Mouse (Mus musculus): Measurements from ENCODE around the gene Herpud1. TPM values are rescaled to one million over a fixed set of nuclear protein-coding genes. Genes with fewer than 3 reads are reported as not detected.
"Not testable (repeated sequence)": the region's sequence is repeated elsewhere in the genome, so short reads cannot be mapped to it uniquely, and the experiment has no call there.

Gene Herpud1
- polyA plus RNA-seq, 1 experiment from 2014 or later: 107 TPM

DNA sequence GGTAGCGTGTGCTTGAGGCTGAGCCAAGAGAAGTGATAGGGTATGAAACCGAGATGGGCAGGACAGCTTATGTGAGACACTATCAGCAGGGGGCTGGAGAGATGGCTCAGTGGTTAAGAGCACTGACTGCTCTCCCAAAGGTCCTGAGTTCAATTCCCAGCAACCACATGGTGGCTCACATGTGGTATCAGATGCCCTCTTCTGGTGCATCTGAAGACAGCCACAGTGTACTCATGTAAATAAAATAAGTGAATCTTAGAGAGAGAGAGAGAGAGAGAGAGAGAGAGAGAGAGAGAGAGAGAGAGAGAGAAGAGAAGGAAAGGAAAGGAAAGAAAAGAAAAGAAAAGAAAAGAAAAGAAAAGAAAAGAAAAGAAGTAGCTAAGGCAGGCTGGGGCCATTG lies 13.7 kb downstream of the Herpud1 start:
- H3K27me3 ChIP-seq (replicated peaks; ENCODE audit: control insufficient read depth, insufficient read depth, low read length); H3K4me2 ChIP-seq (ENCODE audit: low read depth, low read length); H3K27ac ChIP-seq (replicated peaks; ENCODE audit: low read depth, low read length); ATAC-seq (ENCODE audit: low read depth); DNase-seq (ENCODE audit: low spot score); H3K9ac ChIP-seq (ENCODE audit: low read depth, low read length); H3K4me1 ChIP-seq (ENCODE audit: control insufficient read depth, insufficient read depth, low read length); H3K9me3 ChIP-seq (ENCODE audit: control insufficient read depth, low read length); H3K4me3 ChIP-seq (ENCODE audit: low read depth, low read length): not testable (repeated sequence)
- H3K36me3 ChIP-seq (ENCODE audit: control insufficient read depth, insufficient read depth, low read length): peaks cover 12% of the 10 kb centered on the region
- 82% methylated on average over 2 of the region's 2 CpGs for WGBS

GRCm38 (mm10) chr8:94408443-94409080 lies 22.3 kb downstream of the Herpud1 start:
- no peak for DNase-seq (ENCODE audit: low spot score)
- H3K4me1 ChIP-seq (ENCODE audit: control insufficient read depth, insufficient read depth, low read length): no peaks in the 10 kb centered on the region
- H3K4me3 ChIP-seq (ENCODE audit: low read depth, low read length): no peak overlapping the region
- 63% methylated on average over 8 of the region's 8 CpGs for WGBS
- ATAC-seq (ENCODE audit: low read depth): no peak
- H3K9me3 ChIP-seq (ENCODE audit: control insufficient read depth, low read length): no peaks in the 10 kb centered on the region
- no peak overlapping the region for H3K27ac ChIP-seq (replicated peaks; ENCODE audit: low read depth, low read length)
- no peaks in the 10 kb centered on the region for H3K27me3 ChIP-seq (replicated peaks; ENCODE audit: control insufficient read depth, insufficient read depth, low read length)
- H3K36me3 ChIP-seq (ENCODE audit: control insufficient read depth, insufficient read depth, low read length): no peaks in the 10 kb centered on the region
- no peak overlapping the region for H3K9ac ChIP-seq (ENCODE audit: low read depth, low read length)
- H3K4me2 ChIP-seq (ENCODE audit: low read depth, low read length): no peak overlapping the region

DNA sequence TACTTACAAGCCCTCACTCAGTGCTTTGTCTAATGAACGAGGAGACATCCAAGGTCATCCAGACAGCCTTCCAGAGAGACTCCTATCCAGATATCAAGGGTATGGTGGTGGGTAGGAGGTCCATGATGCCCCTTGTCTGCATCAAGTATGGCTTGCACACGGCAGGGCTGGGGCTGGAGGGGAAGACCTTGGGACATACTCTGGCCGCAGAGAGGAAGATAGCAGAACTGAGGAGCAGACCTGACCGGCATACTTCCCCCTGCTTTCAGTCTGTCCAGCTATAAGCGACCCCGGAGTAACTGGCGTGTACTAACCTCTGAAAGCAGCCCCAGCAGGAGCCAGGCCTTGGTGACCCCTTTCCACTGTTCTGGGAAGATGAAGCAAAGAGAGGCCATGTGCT lies 23.3 kb downstream of the Herpud1 start:
- no peaks in the 10 kb centered on the region for H3K36me3 ChIP-seq (ENCODE audit: control insufficient read depth, insufficient read depth, low read length)
- no peak overlapping the region for H3K9ac ChIP-seq (ENCODE audit: low read depth, low read length)
- 93% methylated on average over 7 of the region's 7 CpGs for WGBS
- DNase-seq (ENCODE audit: low spot score) (no peak), ATAC-seq (ENCODE audit: low read depth) (no peak)
- no peak overlapping the region for H3K4me2 ChIP-seq (ENCODE audit: low read depth, low read length)
- H3K4me1 ChIP-seq (ENCODE audit: control insufficient read depth, insufficient read depth, low read length): no peaks in the 10 kb centered on the region
- no peak overlapping the region for H3K4me3 ChIP-seq (ENCODE audit: low read depth, low read length)
- H3K27me3 ChIP-seq (replicated peaks; ENCODE audit: control insufficient read depth, insufficient read depth, low read length): no peaks in the 10 kb centered on the region
- H3K9me3 ChIP-seq (ENCODE audit: control insufficient read depth, low read length): no peaks in the 10 kb centered on the region
- H3K27ac ChIP-seq (replicated peaks; ENCODE audit: low read depth, low read length): no peak overlapping the region

DNA sequence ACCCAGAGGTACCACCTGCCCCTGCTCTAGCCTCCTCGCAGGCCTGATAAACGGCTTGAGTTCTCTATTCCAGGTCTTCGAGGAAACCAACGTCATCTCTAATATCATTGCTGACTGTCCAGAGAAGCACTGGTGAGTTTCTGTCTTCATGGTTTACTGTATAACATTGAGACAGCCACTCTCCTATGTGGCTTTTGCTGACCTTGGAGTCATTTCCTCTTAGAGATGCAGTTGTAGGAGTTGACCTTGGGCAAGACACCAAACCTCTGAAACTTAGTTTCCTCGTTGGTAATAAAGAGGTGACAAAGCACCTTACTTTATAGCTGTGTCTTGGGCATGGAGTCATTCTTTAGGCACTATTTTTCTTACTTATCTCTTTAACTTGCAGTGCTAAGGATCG lies 26.3 kb downstream of the Herpud1 start:
- H3K9ac ChIP-seq (ENCODE audit: low read depth, low read length): no peak overlapping the region
- H3K4me3 ChIP-seq (ENCODE audit: low read depth, low read length): no peak overlapping the region
- DNase-seq (ENCODE audit: low spot score) (no peak), ATAC-seq (ENCODE audit: low read depth) (no peak)
- WGBS: 84% methylated on average over 6 of the region's 6 CpGs
- H3K27ac ChIP-seq (replicated peaks; ENCODE audit: low read depth, low read length): no peak overlapping the region
- no peak overlapping the region for H3K4me2 ChIP-seq (ENCODE audit: low read depth, low read length)
- no peaks in the 10 kb centered on the region for H3K27me3 ChIP-seq (replicated peaks; ENCODE audit: control insufficient read depth, insufficient read depth, low read length)
- no peaks in the 10 kb centered on the region for H3K36me3 ChIP-seq (ENCODE audit: control insufficient read depth, insufficient read depth, low read length)
- no peaks in the 10 kb centered on the region for H3K4me1 ChIP-seq (ENCODE audit: control insufficient read depth, insufficient read depth, low read length)
- H3K9me3 ChIP-seq (ENCODE audit: control insufficient read depth, low read length): no peaks in the 10 kb centered on the region

DNA sequence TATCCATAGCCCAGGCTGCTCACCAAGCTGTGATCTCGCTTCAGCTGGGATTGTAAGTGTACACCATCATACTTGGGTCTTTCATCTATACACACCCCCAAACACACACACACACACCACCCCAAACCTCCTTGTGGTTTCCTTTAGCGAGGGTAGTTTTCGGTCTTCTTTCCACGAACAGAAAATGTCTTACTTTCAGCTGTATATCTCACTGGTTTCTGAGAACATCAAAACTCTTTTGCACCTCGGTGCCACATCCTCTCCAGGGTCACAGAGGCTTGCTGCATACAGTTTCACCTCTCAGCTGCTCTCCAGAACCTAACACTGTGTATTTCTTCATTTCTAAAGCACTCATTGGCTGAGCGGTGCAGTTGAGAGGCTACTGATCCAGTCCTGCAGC lies 27.3 kb downstream of the Herpud1 start:
- Histone ChIP-seq H3K27me3 (replicated peaks; ENCODE audit: control insufficient read depth, insufficient read depth, low read length) (no peaks in the 10 kb centered on the region), H3K9me3 (ENCODE audit: control insufficient read depth, low read length) (no peaks in the 10 kb centered on the region), H3K27ac (replicated peaks; ENCODE audit: low read depth, low read length) (no peak overlapping the region), H3K36me3 (ENCODE audit: control insufficient read depth, insufficient read depth, low read length) (no peaks in the 10 kb centered on the region), H3K4me2 (ENCODE audit: low read depth, low read length) (no peak overlapping the region), H3K9ac (ENCODE audit: low read depth, low read length) (no peak overlapping the region), H3K4me1 (ENCODE audit: control insufficient read depth, insufficient read depth, low read length) (no peaks in the 10 kb centered on the region), H3K4me3 (ENCODE audit: low read depth, low read length) (no peak overlapping the region)
- 82% methylated on average over 6 of the region's 6 CpGs for WGBS
- ATAC-seq (ENCODE audit: low read depth) (no peak), DNase-seq (ENCODE audit: low spot score) (no peak)

DNA sequence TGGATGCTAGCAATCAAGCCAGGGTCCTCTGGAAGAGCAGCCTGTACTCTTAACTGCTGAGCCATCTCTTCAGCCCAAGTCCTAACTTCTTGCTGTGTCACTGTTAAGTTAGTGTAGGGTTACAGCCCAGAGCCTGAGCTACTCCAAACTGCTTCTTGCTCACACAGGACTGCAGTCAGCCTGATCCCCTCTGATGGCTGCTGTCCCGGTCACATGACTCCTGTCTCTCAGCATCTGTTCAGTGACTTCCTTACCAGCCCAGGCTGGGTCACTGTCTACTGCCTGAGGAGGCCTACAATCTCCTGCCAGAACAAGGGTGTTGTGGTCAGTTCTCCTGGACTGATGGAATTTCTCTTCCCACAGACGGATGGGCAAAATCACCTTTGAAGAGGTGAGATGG lies 29.0 kb downstream of the Herpud1 start:
- no peak overlapping the region for H3K4me3 ChIP-seq (ENCODE audit: low read depth, low read length)
- H3K9me3 ChIP-seq (ENCODE audit: control insufficient read depth, low read length): no peaks in the 10 kb centered on the region
- H3K4me2 ChIP-seq (ENCODE audit: low read depth, low read length): no peak overlapping the region
- no peak overlapping the region for H3K27ac ChIP-seq (replicated peaks; ENCODE audit: low read depth, low read length)
- H3K27me3 ChIP-seq (replicated peaks; ENCODE audit: control insufficient read depth, insufficient read depth, low read length): no peaks in the 10 kb centered on the region
- peak; percentile 26 for DNase-seq (ENCODE audit: low spot score)
- WGBS: 53% methylated on average over 2 of the region's 2 CpGs
- no peaks in the 10 kb centered on the region for H3K36me3 ChIP-seq (ENCODE audit: control insufficient read depth, insufficient read depth, low read length)
- H3K9ac ChIP-seq (ENCODE audit: low read depth, low read length): no peak overlapping the region
- H3K4me1 ChIP-seq (ENCODE audit: control insufficient read depth, insufficient read depth, low read length): no peaks in the 10 kb centered on the region
- ATAC-seq (ENCODE audit: low read depth): 0 out of 2 replicates have a peak, but pooled peaks have one; percentile 33

- H3K27me3 ChIP-seq (replicated peaks; ENCODE audit: control insufficient read depth, insufficient read depth, low read length): no peaks in the 10 kb centered on the region
- ATAC-seq (ENCODE audit: low read depth) (no peak), DNase-seq (ENCODE audit: low spot score) (no peak)
- H3K36me3 ChIP-seq (ENCODE audit: control insufficient read depth, insufficient read depth, low read length): no peaks in the 10 kb centered on the region
- no peaks in the 10 kb centered on the region for H3K4me1 ChIP-seq (ENCODE audit: control insufficient read depth, insufficient read depth, low read length)
- no peaks in the 10 kb centered on the region for H3K9me3 ChIP-seq (ENCODE audit: control insufficient read depth, low read length)
- WGBS: 63% methylated on average over 9 of the region's 9 CpGs
- H3K9ac ChIP-seq (ENCODE audit: low read depth, low read length): no peak overlapping the region
- no peak overlapping the region for H3K4me2 ChIP-seq (ENCODE audit: low read depth, low read length)
- H3K4me3 ChIP-seq (ENCODE audit: low read depth, low read length): no peak overlapping the region
- H3K27ac ChIP-seq (replicated peaks; ENCODE audit: low read depth, low read length): no peak overlapping the region
Observed at GRCm38 (mm10) chr8:94418017-94418416, 31.8 kb downstream of the Herpud1 start.

DNA sequence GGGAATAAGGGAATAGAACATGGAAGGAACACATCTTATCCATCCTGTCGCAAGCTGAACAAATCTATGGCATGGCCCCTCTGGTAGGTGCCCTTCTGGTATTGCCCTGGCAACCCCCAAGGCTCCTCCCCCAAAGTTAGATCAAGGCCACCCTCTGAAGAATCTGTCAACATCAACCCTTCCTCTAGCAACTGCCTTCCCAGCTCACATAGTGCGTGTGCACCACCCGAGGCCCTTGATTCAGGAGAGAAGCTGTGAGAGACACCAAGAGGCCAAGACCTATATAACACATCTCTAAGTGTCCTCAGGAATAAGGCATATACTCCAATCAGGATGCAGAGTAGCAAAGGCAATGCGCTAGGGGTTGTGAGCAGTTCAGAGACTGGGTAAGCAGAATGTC lies 36.0 kb downstream of the Herpud1 start:
- DNase-seq (ENCODE audit: low spot score): no peak
- no peaks in the 10 kb centered on the region for H3K4me1 ChIP-seq (ENCODE audit: control insufficient read depth, insufficient read depth, low read length)
- 84% methylated on average over 4 of the region's 4 CpGs for WGBS
- H3K4me3 ChIP-seq (ENCODE audit: low read depth, low read length): no peak overlapping the region
- H3K27ac ChIP-seq (replicated peaks; ENCODE audit: low read depth, low read length): no peak overlapping the region
- no peak overlapping the region for H3K4me2 ChIP-seq (ENCODE audit: low read depth, low read length)
- ATAC-seq (ENCODE audit: low read depth): no peak
- no peaks in the 10 kb centered on the region for H3K36me3 ChIP-seq (ENCODE audit: control insufficient read depth, insufficient read depth, low read length)
- H3K27me3 ChIP-seq (replicated peaks; ENCODE audit: control insufficient read depth, insufficient read depth, low read length): no peaks in the 10 kb centered on the region
- no peak overlapping the region for H3K9ac ChIP-seq (ENCODE audit: low read depth, low read length)
- H3K9me3 ChIP-seq (ENCODE audit: control insufficient read depth, low read length): no peaks in the 10 kb centered on the region

DNA sequence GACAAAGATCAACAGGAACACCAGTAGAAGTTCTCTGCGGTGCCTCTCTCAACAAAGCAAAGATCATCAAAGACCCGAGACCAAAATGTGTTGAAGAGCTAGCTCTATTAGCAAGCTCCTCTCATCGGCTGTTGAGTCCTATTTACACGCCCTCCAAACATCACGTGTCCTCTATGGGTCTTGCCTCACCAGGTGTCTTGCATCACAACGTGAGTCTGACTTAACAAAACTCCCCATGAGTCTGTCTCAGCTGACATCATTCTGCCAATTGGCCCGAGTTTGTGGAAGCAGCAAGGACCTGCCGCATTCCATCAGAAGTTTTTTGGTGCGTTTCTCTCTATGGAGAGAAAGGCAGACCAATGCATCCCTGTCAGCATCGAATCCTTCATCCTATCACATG lies 41.7 kb downstream of the Herpud1 start:
- H3K4me2 ChIP-seq (ENCODE audit: low read depth, low read length): no peak overlapping the region
- DNase-seq (ENCODE audit: low spot score): no peak
- no peaks in the 10 kb centered on the region for H3K9me3 ChIP-seq (ENCODE audit: control insufficient read depth, low read length)
- no peak overlapping the region for H3K9ac ChIP-seq (ENCODE audit: low read depth, low read length)
- H3K4me3 ChIP-seq (ENCODE audit: low read depth, low read length): no peak overlapping the region
- no peaks in the 10 kb centered on the region for H3K27me3 ChIP-seq (replicated peaks; ENCODE audit: control insufficient read depth, insufficient read depth, low read length)
- no peaks in the 10 kb centered on the region for H3K4me1 ChIP-seq (ENCODE audit: control insufficient read depth, insufficient read depth, low read length)
- 68% methylated on average over 10 of the region's 10 CpGs for WGBS
- no peak overlapping the region for H3K27ac ChIP-seq (replicated peaks; ENCODE audit: low read depth, low read length)
- H3K36me3 ChIP-seq (ENCODE audit: control insufficient read depth, insufficient read depth, low read length): no peaks in the 10 kb centered on the region
- no peak for ATAC-seq (ENCODE audit: low read depth)
